Mouse (Mus musculus) CH12.LX (cell line): ENCODE results near the gene Nt5c1b.

Source experiments
- CTCF ChIP-seq, 2 experiments: IDR thresholded peaks in 1 of 2; conservative IDR thresholded peaks in 1 of 2; 2 replicates each; pipeline ENCODE4 v1.5.1; 2011 to 2012; ENCODE audit warnings: low read depth in 2 of 2, low read length in 2 of 2, improper control_type of control experiment in 1 of 2, inconsistent platforms in 1 of 2, mild to moderate bottlenecking in 1 of 2, moderate library complexity in 1 of 2
- EP300 ChIP-seq: IDR thresholded peaks from 2 replicates; pipeline ENCODE4 v1.6.1; 2011; ENCODE audit warnings: low read length, improper control_type of control experiment
- JUND ChIP-seq: conservative IDR thresholded peaks from 2 replicates; pipeline ENCODE4 v1.6.1; 2011; ENCODE audit warnings: low read depth, low read length, improper control_type of control experiment
- KAT2A ChIP-seq: IDR thresholded peaks from 2 replicates; pipeline ENCODE4 v1.6.1; 2012; ENCODE audit warnings: low read length, improper control_type of control experiment, inconsistent platforms; ENCODE audit not compliant: insufficient replicate concordance
- MAFK ChIP-seq: IDR thresholded peaks from 2 replicates; pipeline ENCODE4 v1.6.1; 2011; ENCODE audit warnings: low read length, improper control_type of control experiment; ENCODE audit not compliant: insufficient replicate concordance
- POLR2A ChIP-seq: IDR thresholded peaks from 2 replicates; pipeline ENCODE4 v1.6.1; 2011; ENCODE audit warnings: low read depth, mild to moderate bottlenecking, improper control_type of control experiment, low read length
- POLR2AphosphoS2 ChIP-seq: IDR thresholded peaks from 2 replicates; pipeline ENCODE4 v1.6.1; 2011; ENCODE audit warnings: low read depth, low read length, improper control_type of control experiment
- RCOR1 ChIP-seq: conservative IDR thresholded peaks from 2 replicates; pipeline ENCODE4 v1.6.1; 2012; ENCODE audit warnings: low read depth, mild to moderate bottlenecking, inconsistent platforms, low read length, improper control_type of control experiment
- SIN3A ChIP-seq: IDR thresholded peaks from 2 replicates; pipeline ENCODE4 v1.6.1; 2012; ENCODE audit warnings: low read length, improper control_type of control experiment, inconsistent platforms

GRCm38 (mm10) chr12:10402421-10403115, 32.8 kb downstream of the Nt5c1b start:
- no peak for TF ChIP-seq POLR2A
- TF ChIP-seq CTCF (conservative IDR thresholded peaks at IDR 0.05 in 1 of 2, IDR thresholded peaks at IDR 0.05 in 1 of 2; ENCODE audit: low read depth in 2 of 2, low read length in 2 of 2) = no peak
- no peak for TF ChIP-seq RCOR1
- no peak for TF ChIP-seq JUND
- no peak for TF ChIP-seq KAT2A
- no peak for TF ChIP-seq EP300
- TF ChIP-seq SIN3A = no peak
- TF ChIP-seq POLR2AphosphoS2 = no peak
- no peak for TF ChIP-seq MAFK
